Mouse (Mus musculus): ENCODE results near the gene Lurap1l. TPM values are rescaled to one million over a fixed set of nuclear protein-coding genes. Genes with fewer than 3 reads are reported as not detected.
A peak's percentile ranks its signal among the peaks of the same experiment; 100 is the strongest.
"Not testable (repeated sequence)": the region's sequence is repeated elsewhere in the genome, so short reads cannot be mapped to it uniquely, and the experiment has no call there.

Gene Lurap1l
- polyA plus RNA-seq, 1 experiment from 2014 or later, result 1.8 TPM

DNA sequence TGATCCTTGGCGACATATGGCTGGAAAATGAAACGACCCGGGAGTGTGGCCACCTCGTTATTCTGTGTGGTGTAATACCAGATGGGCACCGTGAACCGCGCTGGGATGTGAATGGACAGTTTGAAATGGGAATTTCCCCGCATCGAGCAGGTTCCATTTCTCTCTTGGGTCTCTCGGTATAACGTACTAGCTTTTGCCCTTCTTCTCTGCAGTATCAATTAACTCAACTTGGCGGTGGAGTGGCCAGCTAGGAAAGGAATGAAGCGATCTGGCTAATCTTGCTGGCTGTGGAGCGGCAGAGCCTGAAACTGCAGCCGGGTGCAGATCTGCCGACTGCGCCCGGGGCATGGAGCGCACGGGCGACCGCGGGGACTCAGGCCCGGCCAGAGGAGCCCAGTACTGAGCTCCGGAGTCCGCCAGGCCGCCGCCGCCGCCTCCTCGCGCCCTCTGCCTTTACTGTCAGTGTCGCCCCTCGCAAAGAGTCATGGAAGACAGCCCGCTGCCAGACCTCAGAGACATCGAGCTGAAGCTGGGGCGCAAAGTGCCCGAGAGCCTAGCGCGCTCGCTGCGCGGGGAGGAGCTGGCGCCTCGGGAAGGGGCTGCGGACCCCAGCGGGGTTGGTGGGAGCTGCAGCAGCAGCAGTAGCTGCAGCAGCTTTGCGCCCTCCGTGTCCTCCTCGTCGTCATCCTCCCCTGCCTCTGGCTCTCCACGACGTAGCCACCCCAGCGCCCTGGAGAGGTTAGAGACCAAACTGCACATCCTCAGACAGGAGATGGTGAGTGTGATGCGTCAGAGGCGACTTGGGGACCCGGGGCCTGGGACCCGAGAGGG, 640 bp downstream of the Lurap1l start:
- DNase-seq (ENCODE audit: low spot score), result peak; percentile 72
- Histone ChIP-seq H3K4me1 (ENCODE audit: control insufficient read depth, insufficient read depth, low read length) (no peaks in the 10 kb centered on the region), H3K36me3 (ENCODE audit: control insufficient read depth, insufficient read depth, low read length) (no peaks in the 10 kb centered on the region), H3K9me3 (ENCODE audit: control insufficient read depth, low read length) (no peaks in the 10 kb centered on the region), H3K9ac (ENCODE audit: low read length) (peak overlapping the region; percentile 60), H3K4me3 (ENCODE audit: low read depth, low read length) (peak overlapping the region; percentile 60), H3K27ac (replicated peaks; ENCODE audit: low read depth, low read length) (no peak overlapping the region), H3K4me2 (ENCODE audit: low read depth, severe bottlenecking) (peak overlapping the region; percentile 95), H3K27me3 (ENCODE audit: control insufficient read depth, insufficient read depth, low read length) (no peaks in the 10 kb centered on the region)
- peak; percentile 81 for ATAC-seq (ENCODE audit: insufficient number of reproducible peaks, low FRiP score, low TSS enrichment, low read depth)
- WGBS, result under 1% methylated on average over 53 of the region's 58 CpGs

GRCm38 (mm10) chr4:80911706-80912540, 1.5 kb downstream of the Lurap1l start:
- Histone ChIP-seq H3K9ac (ENCODE audit: low read length) (peak overlapping the region; percentile 60), H3K27me3 (ENCODE audit: control insufficient read depth, insufficient read depth, low read length) (no peaks in the 10 kb centered on the region), H3K9me3 (ENCODE audit: control insufficient read depth, low read length) (no peaks in the 10 kb centered on the region), H3K27ac (replicated peaks; ENCODE audit: low read depth, low read length) (no peak overlapping the region), H3K4me3 (ENCODE audit: low read depth, low read length) (peak overlapping the region; percentile 60), H3K4me1 (ENCODE audit: control insufficient read depth, insufficient read depth, low read length) (no peaks in the 10 kb centered on the region), H3K4me2 (ENCODE audit: low read depth, severe bottlenecking) (peak overlapping the region; percentile 95), H3K36me3 (ENCODE audit: control insufficient read depth, insufficient read depth, low read length) (no peaks in the 10 kb centered on the region)
- 3% methylated on average over 22 of the region's 27 CpGs for WGBS
- ATAC-seq (ENCODE audit: insufficient number of reproducible peaks, low FRiP score, low TSS enrichment, low read depth), result peak; percentile 88
- peak; percentile 88 for DNase-seq (ENCODE audit: low spot score)

- H3K4me1 ChIP-seq (ENCODE audit: control insufficient read depth, insufficient read depth, low read length), result no peaks in the 10 kb centered on the region
- H3K4me3 ChIP-seq (ENCODE audit: low read depth, low read length), result no peak overlapping the region
- H3K36me3 ChIP-seq (ENCODE audit: control insufficient read depth, insufficient read depth, low read length), result no peaks in the 10 kb centered on the region
- DNase-seq (ENCODE audit: low spot score), result no peak
- WGBS, result 74% methylated on average over 2 of the region's 2 CpGs
- H3K4me2 ChIP-seq (ENCODE audit: low read depth, severe bottlenecking), result no peak overlapping the region
- no peak overlapping the region for H3K27ac ChIP-seq (replicated peaks; ENCODE audit: low read depth, low read length)
- no peaks in the 10 kb centered on the region for H3K27me3 ChIP-seq (ENCODE audit: control insufficient read depth, insufficient read depth, low read length)
- H3K9me3 ChIP-seq (ENCODE audit: control insufficient read depth, low read length), result no peaks in the 10 kb centered on the region
- no peak overlapping the region for H3K9ac ChIP-seq (ENCODE audit: low read length)
- ATAC-seq (ENCODE audit: insufficient number of reproducible peaks, low FRiP score, low TSS enrichment, low read depth), result no peak
These were observed 4.8 kb downstream of the Lurap1l start for GRCm38 (mm10) chr4:80915211-80915610.

- Histone ChIP-seq H3K9ac (ENCODE audit: low read length) (no peak overlapping the region), H3K9me3 (ENCODE audit: control insufficient read depth, low read length) (no peaks in the 10 kb centered on the region), H3K4me1 (ENCODE audit: control insufficient read depth, insufficient read depth, low read length) (no peaks in the 10 kb centered on the region), H3K27me3 (ENCODE audit: control insufficient read depth, insufficient read depth, low read length) (no peaks in the 10 kb centered on the region), H3K4me3 (ENCODE audit: low read depth, low read length) (no peak overlapping the region), H3K4me2 (ENCODE audit: low read depth, severe bottlenecking) (no peak overlapping the region), H3K27ac (replicated peaks; ENCODE audit: low read depth, low read length) (no peak overlapping the region), H3K36me3 (ENCODE audit: control insufficient read depth, insufficient read depth, low read length) (no peaks in the 10 kb centered on the region)
- WGBS, result 55% methylated on average over 3 of the region's 3 CpGs
- DNase-seq (ENCODE audit: low spot score), result no peak
- ATAC-seq (ENCODE audit: insufficient number of reproducible peaks, low FRiP score, low TSS enrichment, low read depth), result no peak
These were observed 6.2 kb downstream of the Lurap1l start for GRCm38 (mm10) chr4:80916695-80917094.

- not testable (repeated sequence) for H3K4me2 ChIP-seq (ENCODE audit: low read depth, severe bottlenecking); H3K27ac ChIP-seq (replicated peaks; ENCODE audit: low read depth, low read length); H3K4me3 ChIP-seq (ENCODE audit: low read depth, low read length); H3K36me3 ChIP-seq (ENCODE audit: control insufficient read depth, insufficient read depth, low read length); H3K9me3 ChIP-seq (ENCODE audit: control insufficient read depth, low read length); H3K9ac ChIP-seq (ENCODE audit: low read length); DNase-seq (ENCODE audit: low spot score); ATAC-seq (ENCODE audit: insufficient number of reproducible peaks, low FRiP score, low TSS enrichment, low read depth); H3K4me1 ChIP-seq (ENCODE audit: control insufficient read depth, insufficient read depth, low read length); H3K27me3 ChIP-seq (ENCODE audit: control insufficient read depth, insufficient read depth, low read length)
- 65% methylated on average over 1 of the region's 1 CpGs for WGBS
These were observed 6.7 kb downstream of the Lurap1l start for GRCm38 (mm10) chr4:80917128-80917527.

DNA sequence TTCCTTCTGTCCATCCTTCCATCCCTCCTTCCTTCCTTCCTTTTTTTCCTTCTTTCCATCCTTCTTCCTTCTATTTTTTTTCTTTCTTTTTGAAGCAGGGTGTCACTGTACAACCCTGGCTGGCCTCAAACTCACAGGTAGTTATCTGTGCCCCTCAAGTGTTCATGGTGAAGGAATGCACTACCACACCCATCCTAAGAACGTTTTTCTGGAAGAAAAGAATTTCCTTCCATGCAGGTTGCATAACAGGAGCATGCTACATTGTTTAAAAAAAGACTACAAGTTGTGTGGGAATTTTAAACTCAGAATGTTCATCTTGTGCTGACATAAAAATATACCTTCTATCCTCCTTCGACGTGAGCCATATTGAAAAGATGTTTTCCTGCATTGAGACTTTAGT, 7.4 kb downstream of the Lurap1l start:
- H3K9ac ChIP-seq (ENCODE audit: low read length), result no peak overlapping the region
- no peak overlapping the region for H3K4me2 ChIP-seq (ENCODE audit: low read depth, severe bottlenecking)
- H3K27ac ChIP-seq (replicated peaks; ENCODE audit: low read depth, low read length), result no peak overlapping the region
- H3K36me3 ChIP-seq (ENCODE audit: control insufficient read depth, insufficient read depth, low read length), result no peaks in the 10 kb centered on the region
- DNase-seq (ENCODE audit: low spot score) (no peak), ATAC-seq (ENCODE audit: insufficient number of reproducible peaks, low FRiP score, low TSS enrichment, low read depth) (no peak)
- no peak overlapping the region for H3K4me3 ChIP-seq (ENCODE audit: low read depth, low read length)
- no peaks in the 10 kb centered on the region for H3K27me3 ChIP-seq (ENCODE audit: control insufficient read depth, insufficient read depth, low read length)
- 77% methylated on average over 3 of the region's 3 CpGs for WGBS
- H3K4me1 ChIP-seq (ENCODE audit: control insufficient read depth, insufficient read depth, low read length), result no peaks in the 10 kb centered on the region
- H3K9me3 ChIP-seq (ENCODE audit: control insufficient read depth, low read length), result no peaks in the 10 kb centered on the region

DNA sequence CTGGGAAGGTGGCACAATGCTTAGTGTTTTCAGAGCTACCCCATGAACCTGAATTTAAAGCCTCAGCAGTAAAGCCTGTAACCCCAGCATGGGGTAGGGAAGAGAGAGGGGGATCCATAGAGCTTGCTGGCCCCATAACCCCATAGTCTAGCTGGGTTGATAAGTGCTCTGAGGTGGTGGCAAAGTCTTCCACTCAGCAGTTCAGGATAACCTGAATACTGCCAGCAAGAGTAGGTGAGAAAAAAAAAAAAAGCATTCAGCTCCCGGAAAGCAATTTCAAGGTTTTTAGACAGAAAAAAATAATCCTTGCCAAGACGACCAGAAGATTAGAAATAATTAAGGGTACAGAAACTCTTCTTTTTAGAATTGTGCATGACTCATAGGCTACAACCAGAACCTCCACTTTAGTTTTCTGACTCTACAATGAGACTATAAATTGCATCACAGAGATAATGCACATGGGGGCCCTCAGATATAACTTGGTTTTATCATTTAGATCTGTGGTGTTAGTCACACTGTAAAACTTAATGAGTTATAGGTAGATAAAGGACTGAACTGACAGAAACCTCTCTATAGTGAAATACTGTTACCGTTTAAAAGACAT, 8.2 kb downstream of the Lurap1l start:
- ATAC-seq (ENCODE audit: insufficient number of reproducible peaks, low FRiP score, low TSS enrichment, low read depth) (no peak), DNase-seq (ENCODE audit: low spot score) (no peak)
- no peak overlapping the region for H3K9ac ChIP-seq (ENCODE audit: low read length)
- H3K27ac ChIP-seq (replicated peaks; ENCODE audit: low read depth, low read length), result no peak overlapping the region
- H3K4me2 ChIP-seq (ENCODE audit: low read depth, severe bottlenecking), result no peak overlapping the region
- no peak overlapping the region for H3K4me3 ChIP-seq (ENCODE audit: low read depth, low read length)
- no peaks in the 10 kb centered on the region for H3K27me3 ChIP-seq (ENCODE audit: control insufficient read depth, insufficient read depth, low read length)
- no peaks in the 10 kb centered on the region for H3K36me3 ChIP-seq (ENCODE audit: control insufficient read depth, insufficient read depth, low read length)
- no peaks in the 10 kb centered on the region for H3K4me1 ChIP-seq (ENCODE audit: control insufficient read depth, insufficient read depth, low read length)
- 68% methylated on average over 3 of the region's 3 CpGs for WGBS
- no peaks in the 10 kb centered on the region for H3K9me3 ChIP-seq (ENCODE audit: control insufficient read depth, low read length)

DNA sequence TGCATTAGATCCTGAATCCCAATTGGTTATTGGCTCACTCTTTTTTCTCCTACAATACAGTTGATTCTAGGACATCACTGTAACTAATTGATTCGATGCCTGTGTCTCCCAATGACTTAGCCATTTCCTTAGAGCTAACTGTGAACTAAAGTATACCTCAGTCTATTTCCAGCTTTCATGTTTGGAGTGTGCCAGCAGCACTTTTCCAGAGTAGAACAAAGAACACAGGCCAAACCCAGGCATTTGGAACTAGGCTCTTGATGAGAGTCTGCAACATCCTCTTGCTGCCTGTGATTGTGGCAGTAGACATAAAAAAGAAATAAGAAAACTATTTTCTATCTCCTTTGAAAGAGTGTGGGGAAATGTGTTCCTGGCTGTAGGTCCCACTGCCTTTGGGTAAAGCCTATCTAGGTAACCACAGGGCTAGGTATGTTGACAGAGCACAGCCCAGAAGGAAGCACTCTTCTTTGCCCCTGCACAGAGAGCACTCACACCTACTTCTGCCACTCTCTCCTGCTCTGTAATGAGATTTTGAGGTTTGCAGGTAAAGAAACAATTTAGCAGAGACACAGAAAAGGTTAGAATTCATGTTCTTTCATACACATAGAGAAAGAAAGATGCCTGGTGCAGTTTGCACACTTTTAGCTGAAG, 8.9 kb downstream of the Lurap1l start:
- Histone ChIP-seq H3K9ac (ENCODE audit: low read length) (no peak overlapping the region), H3K4me1 (ENCODE audit: control insufficient read depth, insufficient read depth, low read length) (no peaks in the 10 kb centered on the region), H3K4me2 (ENCODE audit: low read depth, severe bottlenecking) (no peak overlapping the region), H3K27me3 (ENCODE audit: control insufficient read depth, insufficient read depth, low read length) (no peaks in the 10 kb centered on the region), H3K4me3 (ENCODE audit: low read depth, low read length) (no peak overlapping the region), H3K9me3 (ENCODE audit: control insufficient read depth, low read length) (no peaks in the 10 kb centered on the region), H3K36me3 (ENCODE audit: control insufficient read depth, insufficient read depth, low read length) (no peaks in the 10 kb centered on the region), H3K27ac (replicated peaks; ENCODE audit: low read depth, low read length) (no peak overlapping the region)
- WGBS, result 79% methylated on average over 1 of the region's 1 CpGs
- DNase-seq (ENCODE audit: low spot score) (no peak), ATAC-seq (ENCODE audit: insufficient number of reproducible peaks, low FRiP score, low TSS enrichment, low read depth) (no peak)
